Mouse (Mus musculus): ENCODE results near the gene Clstn1.

DNA sequence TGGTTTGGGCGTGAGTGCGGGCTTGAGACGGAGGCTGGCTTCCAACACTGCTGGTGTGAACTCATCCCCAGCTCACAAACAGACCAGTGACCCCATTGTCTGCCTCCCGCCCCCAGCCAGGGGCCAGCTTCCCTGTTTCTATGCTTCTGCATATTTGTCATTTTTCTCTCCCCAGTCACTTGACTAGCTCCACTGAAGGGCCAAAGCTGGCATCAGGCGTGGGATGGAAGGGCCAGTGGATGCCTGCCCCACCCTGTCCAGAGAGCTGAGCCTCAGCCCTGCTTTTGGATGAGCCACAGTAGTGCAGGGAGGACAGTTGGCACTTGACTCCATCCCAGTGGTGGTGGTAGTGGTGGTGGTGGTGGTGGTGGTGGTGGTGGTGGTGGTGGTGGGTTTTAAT is 28.4 kb upstream of the Clstn1 start:
- TF ChIP-seq CTCF (IDR thresholded peaks at IDR 0.05; ENCODE audit: insufficient read depth, low read length) (no peak), POLR2A (IDR thresholded peaks at IDR 0.05; ENCODE audit: borderline replicate concordance, extremely low read depth, low read depth, low read length) (no peak)

Measured in lung, adult 2 months (tissue).